Mouse (Mus musculus) midbrain, postnatal 0 days (tissue): ENCODE measurements around the gene Spef2. TPM values are rescaled to one million over a fixed set of nuclear protein-coding genes. Genes with fewer than 3 reads are reported as not detected.

ENCODE experiments used
- ATAC-seq: fragments of 200-750 bp; cut with Nextera tagmentation; 2 replicates; pipeline ENCODE4 v1.8.0; 2017; ENCODE audit warnings: moderate number of reproducible peaks, mild to moderate bottlenecking, moderate TSS enrichment, moderate library complexity; ENCODE audit not compliant: low FRiP score
- DNase-seq: peaks from one replicate; pipeline ENCODE4 v3.0.0-alpha.2; 2015; ENCODE audit warnings: low spot score
- H3K27ac ChIP-seq: fragments of 300-500 bp; sonication (generic); 2 replicates; pipeline ENCODE4 v1.5.1; 2014; ENCODE audit warnings: low read depth, mild to moderate bottlenecking, low read length, mixed read lengths
- H3K27me3 ChIP-seq: fragments of 300-500 bp; sonication (generic); 2 replicates; pipeline ENCODE4 v1.6.1; 2014; ENCODE audit warnings: low read length, control low read depth, mixed read lengths; ENCODE audit not compliant: insufficient read depth
- H3K36me3 ChIP-seq: fragments of 300-500 bp; sonication (generic); 2 replicates; pipeline ENCODE4 v1.6.1; 2014; ENCODE audit warnings: low read length, control low read depth, mixed read lengths; ENCODE audit not compliant: insufficient read depth
- H3K4me1 ChIP-seq: fragments of 300-500 bp; sonication (generic); 2 replicates; pipeline ENCODE4 v1.6.1; 2014; ENCODE audit warnings: mild to moderate bottlenecking, control low read depth, antibody characterized with exemption, low read length, mixed read lengths; ENCODE audit not compliant: insufficient read depth
- H3K4me2 ChIP-seq: fragments of 300-500 bp; sonication (generic); 2 replicates; pipeline ENCODE4 v1.6.1; 2014; ENCODE audit warnings: low read depth, mild to moderate bottlenecking, low read length, mixed read lengths; ENCODE audit not compliant: poor library complexity, severe bottlenecking
- H3K4me3 ChIP-seq: fragments of 300-500 bp; sonication (generic); 2 replicates; pipeline ENCODE4 v1.5.1; 2014; ENCODE audit warnings: low read depth, mild to moderate bottlenecking, low read length, moderate library complexity
- H3K9ac ChIP-seq: fragments of 300-500 bp; sonication (generic); replicated peaks from 2 replicates; pipeline ENCODE4 v1.6.1; 2014; ENCODE audit warnings: mild to moderate bottlenecking, low read length, moderate library complexity, mixed read lengths; ENCODE audit not compliant: poor library complexity, severe bottlenecking
- H3K9me3 ChIP-seq: fragments of 300-500 bp; sonication (generic); 2 replicates; pipeline ENCODE4 v1.6.1; 2016; ENCODE audit warnings: low read length, control low read depth
- CTCF ChIP-seq: IDR thresholded peaks from 2 replicates; pipeline ENCODE4 v1.5.1; 2016; ENCODE audit warnings: antibody characterized with exemption, mild to moderate bottlenecking
- WGBS: fragments of 180-500 bp; shearing (Covaris S2); extraction: QIAGEN DNeasy Blood & Tissue Kit; methylation state at CpG from one replicate; pipeline ENCODE4 v1.1.7; 2014; 5-methylcytosine and 5-hydroxymethylcytosine counted together
- polyA plus RNA-seq: library from polyadenylated mRNA; unstranded; fragments of >200 nt; fragmentation: Nextera tagmentation; extraction: Ambion mirVana; gene quantifications from 2 replicates; pipeline ENCODE4 v1.2.1, GENCODE M21; 2015
- total RNA-seq: library from RNA; depleted of rRNA; stranded (reverse); fragments of >200 nt; gene quantifications from 2 replicates; pipeline ENCODE4 v1.2.3, GENCODE M21; 2014

The Spef2 gene
- total and polyA plus RNA-seq, 2 experiments from 2014 or later = 1.5 to 2.6 TPM

GRCm38 (mm10) chr15:9767034-9767433 is 18.4 kb upstream of the Spef2 start:
- Histone ChIP-seq H3K9me3 (no peaks in the 10 kb centered on the region), H3K27me3 (no peaks in the 10 kb centered on the region), H3K4me1 (no peaks in the 10 kb centered on the region), H3K36me3 (no peaks in the 10 kb centered on the region), H3K4me2 (no peak overlapping the region), H3K9ac (no peak overlapping the region), H3K27ac (no peak overlapping the region), H3K4me3 (no peak overlapping the region)
- no peak for DNase-seq
- no peak for ATAC-seq
- TF ChIP-seq CTCF = no peak

DNA sequence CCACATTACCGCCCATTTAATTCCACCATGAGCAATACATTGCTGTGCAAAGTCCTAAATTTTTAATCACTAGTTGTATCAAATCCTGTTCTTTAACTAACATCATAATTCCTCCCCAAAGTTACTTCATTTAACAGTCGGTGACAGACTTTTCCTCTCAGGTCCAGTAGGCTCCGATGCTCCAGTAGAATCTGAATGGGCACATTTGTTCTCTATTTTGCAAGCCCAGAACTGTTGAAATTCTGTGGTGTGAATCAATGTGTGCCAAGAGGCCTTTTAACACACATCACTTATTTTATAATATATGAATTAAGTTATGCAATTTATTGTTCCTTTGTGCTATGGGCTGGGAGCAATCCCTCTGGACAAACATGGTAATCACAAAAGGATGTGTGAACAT is 2.3 kb upstream of the Spef2 start:
- WGBS = 87% methylated on average over 3 of the region's 3 CpGs
- H3K4me2 ChIP-seq = no peak overlapping the region
- DNase-seq (no peak), ATAC-seq (no peak)
- no peaks in the 10 kb centered on the region for H3K9me3 ChIP-seq
- no peaks in the 10 kb centered on the region for H3K27me3 ChIP-seq
- no peaks in the 10 kb centered on the region for H3K4me1 ChIP-seq
- H3K27ac ChIP-seq = no peak overlapping the region
- no peaks in the 10 kb centered on the region for H3K36me3 ChIP-seq
- H3K4me3 ChIP-seq = no peak overlapping the region
- no peak for TF ChIP-seq CTCF
- no peak overlapping the region for H3K9ac ChIP-seq

- Histone ChIP-seq H3K9ac (no peak overlapping the region), H3K4me2 (no peak overlapping the region), H3K4me3 (no peak overlapping the region), H3K27ac (no peak overlapping the region), H3K27me3 (no peaks in the 10 kb centered on the region), H3K4me1 (no peaks in the 10 kb centered on the region), H3K9me3 (no peaks in the 10 kb centered on the region), H3K36me3 (no peaks in the 10 kb centered on the region)
- TF ChIP-seq CTCF = no peak
- ATAC-seq (no peak), DNase-seq (no peak)
- WGBS = 77% methylated on average over 5 of the region's 5 CpGs
These were observed 1.1 kb downstream of the Spef2 start for GRCm38 (mm10) chr15:9747410-9748104.

- DNase-seq = no peak
- H3K27ac ChIP-seq = no peak overlapping the region
- TF ChIP-seq CTCF = no peak
- no peaks in the 10 kb centered on the region for H3K36me3 ChIP-seq
- H3K27me3 ChIP-seq = no peaks in the 10 kb centered on the region
- no peak for ATAC-seq
- no peaks in the 10 kb centered on the region for H3K4me1 ChIP-seq
- no peak overlapping the region for H3K9ac ChIP-seq
- WGBS = 87% methylated on average over 3 of the region's 3 CpGs
- no peaks in the 10 kb centered on the region for H3K9me3 ChIP-seq
- no peak overlapping the region for H3K4me3 ChIP-seq
- no peak overlapping the region for H3K4me2 ChIP-seq
These were observed 6.5 kb downstream of the Spef2 start for GRCm38 (mm10) chr15:9742172-9742571.

DNA sequence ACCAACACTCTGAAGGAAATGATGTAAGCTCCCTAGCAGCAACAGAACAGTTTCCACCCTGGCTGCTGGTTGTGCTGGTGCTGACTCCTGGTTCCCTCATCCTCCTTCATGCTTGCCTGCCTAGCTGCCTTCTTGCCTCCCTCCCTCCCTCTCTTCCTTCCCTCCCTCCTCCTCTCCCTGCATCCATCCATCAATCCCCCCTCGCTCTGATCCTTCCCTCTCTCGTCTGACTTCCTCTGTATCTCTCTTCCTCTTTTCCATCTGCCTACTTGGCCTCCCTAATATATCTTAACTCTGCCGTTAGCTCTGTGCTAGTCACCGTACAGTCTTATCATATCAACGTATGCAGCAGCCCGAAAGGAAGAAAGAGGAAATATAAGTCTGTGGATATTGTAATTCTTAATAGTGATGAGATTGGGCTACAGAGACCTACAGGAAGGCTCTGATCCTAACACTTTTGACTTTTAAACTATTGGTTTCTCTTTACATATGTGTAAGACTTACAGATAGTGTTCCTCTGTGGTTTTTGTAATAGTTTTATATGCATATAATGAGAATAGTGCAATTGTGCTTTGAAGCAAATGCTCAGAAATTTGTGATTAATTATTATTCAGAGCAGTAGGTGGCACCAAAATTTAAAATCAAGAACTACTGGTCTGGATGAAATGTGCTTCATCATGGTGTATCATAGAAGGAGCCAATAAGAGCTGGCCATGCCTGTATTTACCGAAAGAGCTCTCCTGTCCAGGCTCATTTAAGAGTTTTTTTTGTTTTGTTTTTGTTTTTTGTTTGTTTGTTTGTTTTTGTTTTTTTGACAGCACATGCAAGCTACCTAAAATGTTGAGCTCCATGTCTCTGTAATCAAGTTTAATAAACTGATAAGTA is 33.9 kb downstream of the Spef2 start:
- no peaks in the 10 kb centered on the region for H3K27me3 ChIP-seq
- 91% methylated on average over 7 of the region's 7 CpGs for WGBS
- no peak overlapping the region for H3K4me2 ChIP-seq
- no peak overlapping the region for H3K27ac ChIP-seq
- ATAC-seq (no peak), DNase-seq (no peak)
- no peaks in the 10 kb centered on the region for H3K4me1 ChIP-seq
- no peak overlapping the region for H3K4me3 ChIP-seq
- no peaks in the 10 kb centered on the region for H3K36me3 ChIP-seq
- no peak for TF ChIP-seq CTCF
- no peaks in the 10 kb centered on the region for H3K9me3 ChIP-seq
- H3K9ac ChIP-seq = no peak overlapping the region

GRCm38 (mm10) chr15:9713707-9714106 is 35.0 kb downstream of the Spef2 start:
- Histone ChIP-seq H3K4me2 (no peak overlapping the region), H3K36me3 (no peaks in the 10 kb centered on the region), H3K9ac (no peak overlapping the region), H3K27ac (no peak overlapping the region), H3K9me3 (no peaks in the 10 kb centered on the region), H3K4me1 (no peaks in the 10 kb centered on the region), H3K4me3 (no peak overlapping the region), H3K27me3 (no peaks in the 10 kb centered on the region)
- 84% methylated on average over 3 of the region's 3 CpGs for WGBS
- ATAC-seq (no peak), DNase-seq (no peak)
- no peak for TF ChIP-seq CTCF
